Mouse (Mus musculus) right cerebral cortex, postnatal 4 days (tissue): Measurements from ENCODE around the gene Ifi27.
"Not testable (repeated sequence)": the region's sequence is repeated elsewhere in the genome, so short reads cannot be mapped to it uniquely, and the experiment has no call there.

Source experiments
- DNase-seq: peaks from one replicate; pipeline ENCODE4 v3.0.0-alpha.2; 2022

Gene Ifi27

GRCm38 (mm10) chr12:103433986-103434731 is at the start of gene Ifi27:
Gene Ifi27 (plus strand): TSS chr12:103434211.
- DNase-seq, result no peak

GRCm38 (mm10) chr12:103388505-103389347 is 45.3 kb upstream of the Ifi27 start, which contains the start of gene Otub2:
Gene Otub2 (plus strand): TSS chr12:103388682.
- peak; percentile 94 for DNase-seq

DNA sequence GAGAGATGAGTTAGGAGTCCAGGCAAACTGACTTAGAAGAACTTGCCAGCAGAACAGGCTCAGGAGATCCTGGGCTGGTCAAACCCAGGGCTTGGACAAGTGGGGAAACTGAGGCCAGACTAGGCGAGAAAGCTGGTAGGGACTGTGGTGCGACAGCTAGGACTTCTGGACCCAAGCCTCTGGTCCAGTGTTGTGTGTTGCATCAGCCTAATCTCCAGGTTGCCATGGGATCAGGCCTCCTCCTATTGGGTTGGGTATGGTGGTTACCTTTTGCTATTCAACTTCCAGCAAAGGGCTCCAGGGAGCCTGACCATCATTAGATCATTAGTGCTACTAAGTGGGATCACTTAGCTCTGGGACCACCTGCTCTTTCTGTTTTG is 44.7 kb upstream of the Ifi27 start:
- DNase-seq, result no peak

DNA sequence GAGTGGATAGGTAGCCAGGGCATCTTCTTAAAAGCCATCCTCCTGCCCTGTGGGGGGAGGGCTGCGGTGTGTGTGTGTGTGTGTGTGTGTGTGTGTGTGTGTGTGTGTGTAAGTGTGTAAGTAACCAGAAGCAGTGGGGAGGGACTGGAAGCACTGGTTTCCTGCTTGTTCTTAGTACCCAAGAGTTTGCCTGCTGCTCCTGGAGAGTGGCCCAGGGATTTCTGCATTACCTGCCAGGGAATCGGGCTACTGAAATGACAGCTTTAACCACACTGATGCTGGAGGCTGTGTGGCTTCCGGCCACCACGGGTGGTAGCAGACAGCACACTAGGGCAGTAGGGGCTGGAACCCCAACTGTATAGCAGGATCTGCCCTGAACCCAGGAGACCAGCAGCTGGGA is 44.0 kb upstream of the Ifi27 start:
- DNase-seq, result no peak

- DNase-seq, result no peak
These were observed 42.9 kb upstream of the Ifi27 start for GRCm38 (mm10) chr12:103391098-103391497.

DNA sequence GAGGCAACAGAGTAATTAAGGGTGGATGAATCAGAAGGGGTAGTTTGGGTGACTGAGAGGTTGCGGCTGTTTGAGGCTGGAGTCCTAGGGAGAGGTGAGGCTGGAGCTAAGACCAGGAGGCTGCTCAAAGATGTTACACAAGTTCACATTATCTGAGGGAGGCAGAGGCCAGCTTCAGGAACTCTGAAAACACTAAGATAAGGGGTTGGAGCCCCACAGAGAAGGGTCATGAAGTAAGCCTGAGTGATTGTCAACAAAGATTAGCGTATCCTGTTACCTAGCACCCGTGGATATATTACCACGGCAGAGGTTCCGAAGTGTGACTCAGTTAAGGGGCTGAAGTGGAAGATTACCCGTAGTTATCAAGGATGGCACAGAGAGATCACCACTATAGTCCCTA is 40.5 kb upstream of the Ifi27 start:
- no peak for DNase-seq

- peak; percentile 1 for DNase-seq
These were observed 38.3 kb upstream of the Ifi27 start for GRCm38 (mm10) chr12:103395486-103396275.

GRCm38 (mm10) chr12:103396751-103397150 is 37.3 kb upstream of the Ifi27 start:
- no peak for DNase-seq

GRCm38 (mm10) chr12:103404131-103404530 is 29.9 kb upstream of the Ifi27 start:
- no peak for DNase-seq

GRCm38 (mm10) chr12:103407720-103408119 is 26.3 kb upstream of the Ifi27 start, which contains the start of gene 9330161L09Rik:
Gene 9330161L09Rik (minus strand): TSS chr12:103407820.
- DNase-seq, result no peak

- no peak for DNase-seq
These were observed 25.9 kb upstream of the Ifi27 start for GRCm38 (mm10) chr12:103408144-103408543.

- DNase-seq, result no peak
These were observed 8.8 kb upstream of the Ifi27 start for GRCm38 (mm10) chr12:103425016-103425728.

DNA sequence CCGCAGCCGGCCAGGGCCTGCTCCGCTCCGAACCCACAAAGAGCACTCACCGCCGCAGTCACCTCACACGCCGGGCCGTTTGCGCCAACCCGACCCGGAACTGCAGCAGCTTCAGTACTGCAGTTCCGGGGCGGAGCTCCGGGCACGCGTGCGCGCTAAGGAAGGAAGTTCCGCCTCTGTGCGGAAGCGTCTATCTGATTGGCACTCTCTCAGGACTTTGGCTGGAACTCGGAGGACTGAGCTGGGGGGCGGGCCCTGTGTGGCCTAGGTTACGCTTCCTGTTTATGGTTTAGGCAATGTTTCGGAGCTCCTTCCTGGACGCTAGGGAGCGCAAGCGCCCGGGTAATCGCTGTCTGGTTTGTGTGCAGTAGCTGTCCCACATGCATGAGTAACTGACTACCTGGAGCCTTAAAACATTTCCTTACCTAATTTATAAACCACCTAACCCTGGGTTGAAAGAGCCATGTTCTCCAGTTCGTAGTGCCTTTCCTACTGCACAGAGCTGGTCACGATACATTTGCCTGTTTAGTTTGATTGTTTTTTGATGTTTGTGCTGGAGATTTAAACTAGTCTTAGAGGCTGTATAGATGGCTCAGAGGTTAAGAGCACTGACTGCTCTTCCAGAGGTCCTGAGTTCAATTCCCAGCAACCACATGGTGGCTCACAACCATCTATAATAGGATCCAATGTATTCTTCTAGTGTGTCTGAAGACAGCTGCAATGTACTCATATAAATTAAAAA is 8.1 kb upstream of the Ifi27 start, which contains the start of gene Ddx24:
TSS of gene Ddx24 (minus strand) at position 102 of the 742 bp plus-strand sequence.
- peak; percentile 91 for DNase-seq

DNA sequence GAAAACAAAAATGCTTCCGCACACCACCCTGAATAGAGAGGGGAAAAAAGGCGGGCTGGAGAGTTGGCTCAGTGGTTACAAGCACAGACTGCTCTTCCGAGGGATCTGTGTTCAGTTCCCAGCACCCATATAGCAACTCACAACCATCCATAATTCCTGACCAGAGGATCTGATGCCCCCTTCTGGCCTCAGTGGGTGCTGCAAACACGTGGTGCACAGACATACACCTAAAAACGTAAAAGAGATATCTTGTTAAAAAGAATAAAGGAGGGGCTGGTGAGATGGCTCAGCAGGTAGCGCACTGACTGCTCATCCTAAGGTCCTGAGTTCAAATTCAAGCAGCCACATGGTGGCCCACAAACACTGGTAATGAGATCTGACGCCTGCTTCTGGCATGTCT is 7.3 kb upstream of the Ifi27 start:
- DNase-seq, result no peak

DNA sequence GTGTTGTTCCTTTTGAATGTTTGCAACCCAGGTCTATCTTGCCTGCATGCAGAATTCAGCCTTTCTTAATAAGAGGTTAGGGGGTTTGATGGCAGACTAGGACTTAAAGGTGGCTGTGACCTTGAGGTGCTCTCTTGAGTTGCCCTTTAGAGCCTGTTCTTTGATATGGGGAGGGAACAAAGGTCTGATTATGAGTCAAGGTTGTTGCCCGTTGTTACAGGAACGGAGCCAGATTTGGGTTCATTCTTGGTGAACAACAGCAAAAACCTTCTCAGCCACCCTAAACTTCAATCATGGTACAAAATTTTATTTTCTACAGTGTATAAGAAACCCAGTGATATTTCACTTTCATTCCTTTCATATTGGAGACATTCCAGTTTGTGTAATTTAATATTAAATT is 581 bp upstream of the Ifi27 start:
- no peak for DNase-seq

DNA sequence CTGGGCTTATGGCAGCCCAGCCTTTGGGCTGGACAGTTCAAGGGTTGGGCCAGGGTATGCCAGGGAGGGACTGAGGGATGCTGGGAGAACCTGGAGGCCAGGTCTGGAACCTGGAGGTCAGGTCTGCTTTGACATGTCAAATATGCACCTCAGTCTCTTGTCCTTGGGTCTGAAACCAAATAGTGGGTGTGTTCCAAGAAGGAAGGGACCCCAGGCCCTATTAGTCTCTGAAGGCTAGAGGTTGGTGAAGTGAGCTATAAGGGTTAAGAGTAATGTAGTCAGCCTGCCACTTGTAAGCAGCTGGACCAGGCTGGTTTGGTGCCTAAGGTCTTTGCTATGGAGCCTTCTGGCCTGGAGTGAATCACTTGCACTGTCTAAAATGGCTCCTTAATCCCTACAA is 850 bp downstream of the Ifi27 start:
- DNase-seq, result no peak

- no peak for DNase-seq
These were observed 3.6 kb downstream of the Ifi27 start for GRCm38 (mm10) chr12:103437601-103438000.

GRCm38 (mm10) chr12:103443524-103443923 is 9.5 kb downstream of the Ifi27 start, which contains the start of gene Ifi27l2a:
Gene Ifi27l2a (minus strand): TSS chr12:103443680.
- no peak for DNase-seq

GRCm38 (mm10) chr12:103444261-103444660 is 10.2 kb downstream of the Ifi27 start:
- DNase-seq, result not testable (repeated sequence)

DNA sequence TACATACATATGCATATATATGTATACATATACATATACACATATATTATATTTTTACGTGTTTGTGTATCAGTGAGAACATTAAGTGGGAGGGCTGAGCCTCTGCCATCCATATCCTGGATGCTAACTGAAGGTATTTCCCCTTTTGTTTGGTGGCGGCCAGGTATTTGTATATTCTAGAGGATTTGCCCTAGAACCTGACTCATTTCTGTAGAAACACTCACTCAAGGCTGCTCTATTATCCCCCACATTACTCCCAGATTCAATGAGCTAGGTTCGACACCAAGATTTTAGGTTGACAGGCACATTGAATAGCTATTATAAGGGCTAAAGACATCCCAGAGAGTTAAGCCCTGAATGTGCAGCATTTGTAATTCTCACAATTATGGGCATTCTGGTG is 11.0 kb downstream of the Ifi27 start:
- no peak for DNase-seq

GRCm38 (mm10) chr12:103453361-103453760 is 19.4 kb downstream of the Ifi27 start:
- no peak for DNase-seq

GRCm38 (mm10) chr12:103456727-103457126 is 22.7 kb downstream of the Ifi27 start:
- not testable (repeated sequence) for DNase-seq
